Mouse (Mus musculus): ENCODE data around the gene Gm9789.

GRCm38 (mm10) chr16:89188621-89189020, 30.9 kb downstream of the Gm9789 start:
- TF ChIP-seq EP300 (IDR thresholded peaks at IDR 0.05; ENCODE audit: insufficient read depth, low read depth, low read length) (no peak), POLR2A (IDR thresholded peaks at IDR 0.05; ENCODE audit: insufficient read depth, low read depth, low read length) (no peak)

All from heart, adult 2 months (tissue).